Mouse (Mus musculus) kidney, adult 8-10 months (tissue): ENCODE data around the gene Arpc5.
"Not testable (repeated sequence)": the region's sequence is repeated elsewhere in the genome, so short reads cannot be mapped to it uniquely, and the experiment has no call there.

Experiments used
- DNase-seq, 2 experiments: peaks; one replicate each; pipeline ENCODE4 v3.0.0; 2022

Arpc5 gene

GRCm38 (mm10) chr1:152766032-152766772 lies at the start of gene Arpc5, which contains the start of gene Rgl1:
Gene Arpc5 (plus strand): TSS chr1:152766542.
Gene Rgl1 (minus strand): TSS chr1:152766351.
- DNase-seq: peak; percentile 95 to 97

GRCm38 (mm10) chr1:152717329-152717728 lies 49.0 kb upstream of the Arpc5 start:
- no peak for DNase-seq

- no peak for DNase-seq
Measured at GRCm38 (mm10) chr1:152718200-152718599, 48.1 kb upstream of the Arpc5 start.

- no peak for DNase-seq
Measured at GRCm38 (mm10) chr1:152720969-152721368, 45.4 kb upstream of the Arpc5 start.

DNA sequence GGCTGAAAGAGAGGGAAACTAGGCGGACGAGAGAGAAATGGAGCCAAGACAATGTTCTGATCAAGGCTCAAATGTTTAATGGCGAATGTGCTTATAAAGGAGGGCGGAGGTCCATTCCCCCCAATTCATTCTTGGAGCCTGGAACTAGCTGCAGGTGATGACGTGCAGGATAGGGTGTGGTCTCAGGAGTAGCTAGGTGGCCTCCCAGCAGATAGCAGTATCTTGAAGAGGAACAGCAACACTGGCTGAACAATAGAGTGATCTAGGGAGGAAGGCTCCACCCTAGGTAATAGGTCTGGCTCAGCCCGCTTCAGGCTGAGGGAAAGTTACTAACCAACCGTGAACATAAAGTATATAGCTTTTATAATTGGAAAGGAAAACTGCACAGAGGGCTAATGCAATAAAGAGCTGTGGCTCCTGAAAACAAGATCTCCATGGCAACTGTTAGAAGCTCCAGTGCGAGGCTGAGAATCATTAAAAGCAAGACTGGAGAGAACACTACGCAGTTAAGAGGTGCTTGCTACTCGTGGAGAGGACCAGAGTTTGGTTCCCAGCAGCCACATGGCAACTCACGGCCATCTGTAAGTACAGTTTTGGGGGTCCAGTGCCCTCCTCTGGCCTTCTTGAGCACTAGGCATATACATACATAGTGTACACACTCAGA lies 44.7 kb upstream of the Arpc5 start:
- DNase-seq: no peak

- DNase-seq: peak in 1 of 2 experiments; percentile 8
Measured at GRCm38 (mm10) chr1:152724286-152724685, 42.1 kb upstream of the Arpc5 start.

DNA sequence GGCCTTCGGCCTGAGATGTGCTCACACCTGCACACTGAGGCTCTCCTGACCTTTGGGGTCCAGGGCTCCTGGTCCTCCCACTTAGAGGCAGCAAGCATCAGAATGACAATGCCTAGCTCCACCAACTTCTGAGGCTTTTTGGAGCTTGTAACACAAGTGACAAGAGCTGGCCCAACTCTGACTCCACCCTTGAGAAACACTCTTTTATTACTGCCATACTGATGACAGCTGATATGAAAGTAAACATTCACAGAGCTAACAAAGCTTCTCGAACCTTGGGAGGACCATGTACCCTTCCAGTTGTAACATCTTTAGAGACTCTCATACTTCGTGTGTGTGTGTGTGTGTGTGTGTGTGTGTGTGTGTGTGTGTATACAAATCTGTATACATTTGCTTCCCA lies 40.2 kb upstream of the Arpc5 start:
- no peak for DNase-seq

- peak; percentile 12 to 13 for DNase-seq
Measured at GRCm38 (mm10) chr1:152727604-152728236, 38.6 kb upstream of the Arpc5 start.

DNA sequence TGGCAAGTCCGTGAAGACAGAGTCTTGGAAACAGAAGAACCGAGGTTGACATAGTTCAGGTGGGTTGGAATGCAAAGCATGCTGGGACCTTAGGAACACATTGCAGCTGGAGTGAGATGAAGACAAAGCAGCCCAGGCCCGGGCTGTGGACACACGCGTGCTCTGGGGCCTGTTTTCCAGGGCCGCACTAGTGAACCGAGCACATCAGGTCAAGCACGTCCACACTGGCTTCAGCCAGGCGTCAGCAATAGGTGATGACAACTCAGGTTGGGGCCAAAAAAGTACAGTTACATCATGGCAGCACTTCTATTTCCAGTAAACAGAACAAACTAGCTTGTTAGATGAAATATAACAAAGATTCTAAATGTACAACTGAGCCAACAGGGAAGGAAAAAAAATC lies 27.5 kb upstream of the Arpc5 start:
- DNase-seq: no peak

DNA sequence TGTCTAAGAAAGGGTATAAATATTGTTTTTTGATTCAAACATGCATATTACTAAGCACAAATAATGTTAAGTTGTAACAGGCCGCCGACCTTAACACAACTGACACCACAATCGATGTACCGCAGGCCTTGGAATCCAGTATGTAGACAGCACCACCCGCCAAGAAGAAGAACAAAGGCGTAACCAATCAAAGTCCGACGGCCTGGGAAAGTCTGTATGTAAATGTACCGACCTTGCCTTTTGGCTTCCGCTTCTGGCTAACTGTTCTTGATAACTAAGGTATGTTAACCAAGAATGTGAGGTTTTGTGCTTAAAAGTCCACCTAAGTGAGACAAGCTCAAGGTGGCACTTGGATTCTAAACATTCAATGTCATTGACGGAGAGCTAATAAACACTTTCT lies 27.0 kb upstream of the Arpc5 start:
- DNase-seq: no peak

- no peak for DNase-seq
Measured at GRCm38 (mm10) chr1:152743095-152743826, 23.1 kb upstream of the Arpc5 start.

GRCm38 (mm10) chr1:152746426-152746825 lies 19.9 kb upstream of the Arpc5 start:
- peak; percentile 71 to 90 for DNase-seq

DNA sequence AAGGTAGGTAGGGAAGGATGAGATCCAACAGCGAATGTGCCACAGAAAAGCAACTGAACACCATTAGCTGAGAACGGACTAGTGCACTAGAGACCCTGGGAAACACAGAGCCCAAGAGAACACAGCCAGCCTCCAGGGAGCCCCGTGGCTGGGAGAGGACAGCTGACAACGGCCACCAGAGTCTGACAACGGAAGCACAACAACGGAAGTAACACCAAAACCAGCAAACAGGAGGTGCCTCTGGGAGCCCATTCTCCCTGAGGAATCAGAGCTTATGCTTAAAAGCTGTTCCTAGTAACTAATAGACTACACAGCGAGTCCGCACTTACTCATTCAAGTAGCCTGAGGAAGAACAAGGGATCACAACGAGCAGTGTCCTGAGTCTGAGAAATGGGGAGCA lies 17.1 kb upstream of the Arpc5 start:
- no peak for DNase-seq

DNA sequence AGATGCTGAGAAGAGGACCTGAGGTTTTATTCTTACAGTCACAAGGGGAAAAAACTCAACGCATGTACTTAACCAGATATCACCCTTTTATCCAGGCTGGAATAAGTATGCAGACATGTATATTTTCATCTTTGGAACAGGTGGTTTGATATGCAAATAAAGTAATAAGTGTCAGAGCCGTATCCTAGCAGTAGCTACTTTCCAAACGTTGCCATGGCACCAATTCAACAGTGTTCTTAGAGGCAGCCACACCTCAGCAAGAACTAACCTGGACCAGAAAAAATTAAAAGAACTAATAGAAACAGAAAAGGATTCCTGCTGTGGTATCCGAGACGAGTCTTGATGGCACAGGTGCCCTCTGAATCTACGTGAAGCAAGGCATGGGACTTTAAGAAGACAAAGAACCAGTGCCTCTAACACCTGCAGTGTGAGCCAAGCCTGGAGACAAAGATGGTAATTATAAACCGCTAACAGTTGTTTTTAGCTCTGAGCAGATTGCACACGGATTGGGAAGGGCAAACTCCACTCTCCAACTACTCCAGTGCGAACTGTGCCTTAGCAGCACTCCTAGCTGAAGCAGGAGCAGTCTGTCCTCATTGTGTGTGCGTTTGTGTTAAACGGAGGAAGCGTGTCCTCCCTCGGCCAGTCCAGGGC lies 15.9 kb upstream of the Arpc5 start, which contains the start of gene Apobec4:
Gene Apobec4, plus strand, starts transcription at position 240 of the 654 bp plus-strand sequence.
- peak in 1 of 2 experiments; percentile 21 for DNase-seq

- no peak for DNase-seq
Measured at GRCm38 (mm10) chr1:152761791-152762190, 4.6 kb upstream of the Arpc5 start.

DNA sequence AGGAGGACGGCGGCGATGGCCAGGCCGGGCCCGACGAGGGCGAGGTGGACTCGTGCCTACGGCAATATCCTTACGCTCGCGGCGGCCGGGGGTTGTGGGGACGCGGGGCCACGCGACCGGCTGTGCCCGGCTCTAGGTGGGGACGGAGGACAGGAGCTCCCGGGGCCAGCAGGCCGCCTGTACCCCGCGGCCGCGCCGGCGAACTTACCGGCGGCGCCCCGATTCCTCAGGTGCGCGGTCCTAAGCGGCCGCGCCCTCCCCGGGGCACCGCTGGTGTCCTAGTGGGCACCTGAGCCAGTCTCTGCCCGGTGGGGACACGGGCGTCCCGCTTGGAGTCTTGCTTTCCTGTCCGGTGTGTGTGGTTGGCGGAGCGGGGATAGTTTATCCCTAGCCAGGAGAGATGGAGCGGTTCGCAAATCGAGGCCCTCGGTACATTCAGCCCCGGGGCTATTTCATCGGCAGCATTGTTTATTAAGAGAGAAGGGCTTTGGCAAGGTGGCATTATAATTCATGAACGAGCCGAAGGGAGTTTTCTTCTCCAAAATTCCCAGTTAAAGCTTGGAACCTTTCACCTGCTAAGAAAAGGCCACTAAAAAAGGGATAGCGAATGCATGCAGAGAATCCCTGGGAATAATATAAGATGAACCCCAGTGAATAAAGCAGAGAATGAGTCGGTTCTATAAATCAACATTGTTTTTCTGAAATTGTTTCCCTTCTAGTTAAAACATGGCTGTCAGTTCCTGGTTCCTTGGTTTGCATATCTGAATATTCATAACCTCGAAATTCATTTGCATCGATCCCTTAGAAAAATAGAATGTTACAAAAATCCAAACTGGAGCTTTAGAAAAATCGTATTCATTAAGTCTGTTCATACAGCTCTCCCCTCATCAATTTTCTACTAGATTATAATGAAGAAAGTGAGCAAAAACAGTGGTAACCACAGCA lies 734 bp downstream of the Arpc5 start:
- peak; percentile 30 to 38 for DNase-seq

DNA sequence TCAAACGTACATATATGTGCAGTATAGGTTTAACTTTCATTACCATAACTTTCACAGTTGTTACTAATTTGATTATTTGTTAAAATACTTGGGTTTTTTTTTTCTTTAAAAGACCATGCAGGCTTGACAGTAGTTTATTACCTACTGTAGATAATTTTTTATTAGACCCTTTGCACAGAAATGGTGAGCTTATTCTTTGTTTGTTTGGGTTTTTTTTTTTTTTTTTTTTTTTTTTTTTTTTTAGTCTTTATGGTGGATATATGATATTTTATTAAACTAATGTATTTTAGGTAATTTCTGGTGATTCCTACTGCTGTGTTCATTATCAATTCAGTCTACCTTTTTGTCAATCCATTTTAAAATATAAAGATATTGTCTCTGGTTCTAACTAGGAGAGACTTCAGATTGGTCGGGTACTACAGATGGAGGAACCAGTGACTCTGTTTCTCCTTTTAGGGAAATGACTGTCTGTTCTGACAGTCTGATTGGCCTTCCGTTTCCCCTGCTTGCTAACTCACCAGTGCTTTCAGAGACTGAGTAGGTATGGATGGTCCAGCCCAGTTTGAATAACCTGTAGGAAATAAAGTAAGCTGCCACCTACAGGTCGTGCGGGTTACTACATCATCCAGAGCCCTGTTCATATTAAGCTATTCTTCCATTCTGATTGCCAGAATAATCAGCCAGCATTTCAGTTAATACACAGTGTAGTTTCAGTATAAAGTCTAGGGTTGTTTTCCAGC lies 1.6 kb downstream of the Arpc5 start:
- DNase-seq: peak; percentile 72 to 92

DNA sequence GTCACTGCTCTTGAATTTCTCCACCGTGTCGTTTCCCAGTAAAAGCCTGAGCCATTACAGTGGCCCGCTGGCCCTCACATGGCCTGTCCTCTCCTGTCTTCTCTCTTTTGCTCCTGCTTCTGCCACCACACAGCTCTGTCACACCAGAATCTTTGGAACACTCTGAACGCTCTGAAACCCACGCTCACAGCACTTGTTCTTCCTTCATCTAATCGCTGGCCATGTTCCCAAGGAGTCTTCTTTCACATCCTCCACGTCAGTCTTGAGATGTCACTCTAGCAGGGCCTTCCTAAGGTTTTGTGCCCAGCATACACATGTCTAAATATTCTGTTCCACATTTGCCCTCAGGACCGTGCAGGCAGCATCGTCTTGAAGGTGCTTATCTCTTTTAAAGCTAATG lies 4.7 kb downstream of the Arpc5 start:
- DNase-seq: no peak

GRCm38 (mm10) chr1:152774601-152775000 lies 8.3 kb downstream of the Arpc5 start:
- DNase-seq: not testable (repeated sequence)

DNA sequence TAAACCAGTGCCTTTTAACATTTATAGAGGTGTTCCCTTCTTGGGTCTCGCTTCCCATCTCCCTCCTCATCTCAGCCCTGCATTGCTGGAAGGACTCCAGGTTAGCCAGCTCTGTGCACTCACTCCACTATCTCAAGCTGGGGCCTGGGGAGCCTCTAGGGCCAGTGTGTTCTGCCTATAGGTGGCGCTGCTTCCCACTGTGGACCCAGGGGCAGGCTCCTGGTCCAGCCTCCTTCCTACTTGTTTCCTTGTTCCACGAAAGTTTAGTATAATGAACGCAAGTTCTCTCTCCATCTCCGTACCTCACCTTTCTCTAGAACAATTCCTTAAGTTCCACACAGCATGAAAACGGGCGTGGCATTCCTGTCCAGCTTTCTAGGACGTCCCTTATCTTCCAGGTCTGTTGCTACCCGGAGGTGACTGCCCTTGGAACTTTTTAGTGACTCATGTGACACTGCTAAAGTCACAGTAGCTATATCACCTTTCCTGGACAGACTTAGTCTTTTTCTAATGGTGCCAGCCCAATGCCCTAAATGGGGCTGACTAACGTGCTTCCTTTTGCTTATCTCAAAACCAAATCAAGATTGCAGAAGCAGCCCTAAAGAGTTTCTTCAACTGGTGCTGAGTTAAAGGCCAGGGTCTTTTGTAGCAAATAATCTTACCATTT lies 12.9 kb downstream of the Arpc5 start:
- peak; percentile 60 to 79 for DNase-seq
